Mouse (Mus musculus) gastrocnemius, postnatal 36 days (tissue): ENCODE measurements around the gene Ly6g5c. TPM values are rescaled to one million over a fixed set of nuclear protein-coding genes. Genes with fewer than 3 reads are reported as not detected.

Source experiments
- DNase-seq, 2 experiments: peaks; one replicate each; pipeline ENCODE4 v3.0.0; 2022
- intact Hi-C: fragments of 180-260 bp; cut with DNase I; formaldehyde crosslinking; loops from one replicate; pipeline ENCODE4 v1.15.1; 2025
- long read RNA-seq, 2 experiments: library from polyadenylated mRNA; stranded (forward); transcript quantifications; one replicate each; pipeline ENCODE4 v2.0.0; 2021
- total RNA-seq, 2 experiments: library from RNA; stranded (reverse); gene quantifications; 2 replicates each; pipeline ENCODE4 v1.2.3; 2021

Ly6g5c gene
- total RNA-seq = not detected
- long read RNA-seq, experiment 1 = 0 reads
- long read RNA-seq, experiment 2 = 0 reads

DNA sequence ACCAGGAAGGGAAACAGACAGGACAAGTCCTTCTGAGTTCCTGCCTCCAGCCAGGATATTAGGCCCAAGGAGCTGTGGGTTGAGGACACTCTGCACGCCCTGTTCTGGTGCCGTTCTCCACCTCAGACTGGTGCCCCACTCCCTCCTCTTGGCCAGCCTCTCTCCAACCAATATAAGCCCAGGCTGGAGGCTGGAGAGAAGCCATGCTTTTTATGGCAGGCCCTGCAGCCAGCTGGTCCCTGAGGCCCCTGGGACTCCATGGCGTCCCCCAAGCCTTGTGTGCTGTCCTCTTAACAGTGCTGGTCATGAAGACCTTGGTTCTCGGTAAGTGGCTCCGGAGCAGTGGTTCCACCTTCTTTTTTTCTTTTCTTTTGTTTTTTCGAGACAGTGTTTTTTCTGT lies at the start of gene Ly6g5c:
Gene Ly6g5c, plus strand, starts transcription at position 183 of the 400 bp plus-strand sequence.
- intact Hi-C loops = no loop called here
- DNase-seq = no peak

DNA sequence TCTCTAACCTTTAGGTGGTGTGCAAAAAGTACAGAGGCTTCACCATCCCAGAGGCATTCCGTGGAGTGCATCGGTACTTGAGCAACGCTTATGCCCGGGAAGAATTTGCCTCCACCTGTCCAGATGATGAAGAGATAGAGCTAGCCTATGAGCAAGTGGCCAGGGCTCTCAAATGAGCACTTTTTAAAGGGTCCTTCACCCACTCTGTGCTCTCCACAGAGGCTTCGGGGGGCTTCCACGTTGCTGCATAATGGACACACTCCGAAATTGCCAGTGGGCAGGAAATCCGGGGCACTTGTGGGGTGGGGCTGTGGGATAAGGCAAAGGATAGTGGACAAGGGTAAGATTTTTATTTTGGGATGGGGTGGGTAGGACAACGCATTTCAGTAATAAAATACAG lies 49.8 kb upstream of the Ly6g5c start:
- no peak for DNase-seq
- intact Hi-C loops = loop anchor here (2.0 kb wide), 1 partner anchor 36 kb away; no protein-coding TSS in a partner anchor

DNA sequence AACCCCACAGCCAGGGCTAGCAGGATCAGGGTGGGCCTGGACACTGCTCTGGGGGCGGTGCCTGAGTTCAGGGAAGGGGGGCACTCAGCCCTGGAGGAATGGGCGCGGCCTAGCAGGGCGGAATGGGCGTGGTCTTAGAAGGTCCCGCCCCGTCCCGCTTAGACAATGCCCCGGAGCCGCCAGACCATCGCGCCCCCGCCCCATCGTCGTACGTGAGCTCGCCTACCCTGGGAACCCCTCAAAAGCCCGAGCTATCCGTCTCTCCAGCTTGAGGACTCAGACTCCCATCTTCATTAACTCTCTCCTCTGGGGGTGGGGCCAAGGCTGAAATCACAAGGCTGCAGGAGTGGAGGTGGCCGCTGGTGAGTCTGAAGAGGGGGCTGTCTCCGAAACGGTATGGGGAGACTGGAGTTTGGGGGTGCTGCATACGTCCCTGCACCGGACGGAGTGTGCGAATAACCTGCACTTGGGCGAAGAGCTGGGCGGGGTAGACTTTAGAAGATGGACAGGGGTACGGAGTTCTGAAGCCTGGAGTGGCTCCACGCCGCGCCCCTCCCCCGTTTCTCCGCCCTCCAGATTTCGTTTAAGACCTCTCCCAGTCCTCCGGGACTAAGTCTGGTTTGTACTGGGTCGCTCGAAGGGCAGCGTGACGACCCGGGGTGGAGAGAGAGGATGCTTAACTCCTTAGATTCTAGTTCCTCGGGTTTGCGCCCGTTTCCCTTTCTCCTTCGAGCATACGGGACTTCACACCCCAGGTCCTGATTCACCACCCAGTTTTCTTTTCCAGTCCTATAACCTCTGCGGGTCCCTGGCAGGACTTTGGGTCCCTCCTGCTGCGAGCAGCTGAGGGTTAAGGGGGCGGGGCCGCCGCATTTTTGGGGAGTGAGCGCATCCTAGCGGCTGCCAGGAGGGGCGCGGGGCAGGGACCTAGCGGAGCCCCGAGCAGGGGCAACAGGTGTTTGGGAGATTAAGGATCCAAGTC lies 48.9 kb upstream of the Ly6g5c start, which contains the start of gene Ddah2:
Gene Ddah2, plus strand, starts transcription at position 125 of the 982 bp plus-strand sequence.
- intact Hi-C loops = loop anchor here (2.0 kb wide), 1 partner anchor 36 kb away; no protein-coding TSS in a partner anchor
- peak; percentile 89 to 93 for DNase-seq

DNA sequence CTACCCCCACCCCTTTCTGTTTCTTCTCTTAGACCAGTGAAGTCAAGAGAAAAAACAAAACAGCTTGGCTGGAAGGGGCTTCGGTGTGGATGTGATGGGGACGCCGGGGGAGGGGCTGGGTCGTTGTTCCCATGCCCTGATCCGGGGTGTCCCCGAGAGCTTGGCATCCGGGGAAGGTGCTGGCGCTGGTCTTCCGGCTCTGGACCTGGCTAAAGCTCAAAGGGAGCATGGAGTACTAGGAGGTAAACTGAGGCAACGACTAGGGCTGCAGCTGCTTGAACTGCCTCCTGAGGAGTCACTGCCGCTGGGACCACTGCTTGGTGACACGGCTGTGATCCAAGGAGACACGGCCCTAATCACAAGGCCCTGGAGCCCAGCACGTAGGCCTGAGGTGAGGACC lies 48.0 kb upstream of the Ly6g5c start:
- intact Hi-C loops = no loop called here

GRCm38 (mm10) chr17:35060737-35061297 lies 47.3 kb upstream of the Ly6g5c start:
- intact Hi-C loops = no loop called here
- no peak for DNase-seq

More for the DNA sequence above, 48.0 kb upstream of the Ly6g5c start:
- DNase-seq = no peak

DNA sequence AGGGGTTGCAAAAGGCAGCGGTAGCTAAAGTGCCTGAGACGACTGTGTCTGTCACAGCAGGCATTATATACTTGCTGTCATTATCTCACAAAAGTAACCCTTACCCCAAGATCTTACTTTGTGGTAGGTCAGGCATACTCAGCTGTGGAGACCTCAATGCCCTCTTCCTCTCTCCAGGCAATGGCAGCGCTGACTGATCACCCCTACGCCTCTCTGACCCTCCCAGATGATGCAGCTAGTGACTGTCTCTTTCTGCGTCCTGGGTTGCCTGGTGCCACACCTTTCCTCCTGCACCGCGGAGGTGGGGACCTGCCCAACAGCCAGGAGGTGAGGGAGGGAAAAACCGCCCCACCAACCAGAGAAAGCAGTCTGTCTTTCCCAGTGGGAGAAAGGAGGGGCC lies 46.8 kb upstream of the Ly6g5c start:
- intact Hi-C loops = no loop called here

GRCm38 (mm10) chr17:35063466-35063865 lies 44.6 kb upstream of the Ly6g5c start:
- intact Hi-C loops = no loop called here
- DNase-seq = no peak

More for the DNA sequence above, 46.8 kb upstream of the Ly6g5c start:
- DNase-seq = no peak

- DNase-seq = no peak
- intact Hi-C loops = no loop called here
Observed at GRCm38 (mm10) chr17:35064378-35064877, 43.7 kb upstream of the Ly6g5c start.

DNA sequence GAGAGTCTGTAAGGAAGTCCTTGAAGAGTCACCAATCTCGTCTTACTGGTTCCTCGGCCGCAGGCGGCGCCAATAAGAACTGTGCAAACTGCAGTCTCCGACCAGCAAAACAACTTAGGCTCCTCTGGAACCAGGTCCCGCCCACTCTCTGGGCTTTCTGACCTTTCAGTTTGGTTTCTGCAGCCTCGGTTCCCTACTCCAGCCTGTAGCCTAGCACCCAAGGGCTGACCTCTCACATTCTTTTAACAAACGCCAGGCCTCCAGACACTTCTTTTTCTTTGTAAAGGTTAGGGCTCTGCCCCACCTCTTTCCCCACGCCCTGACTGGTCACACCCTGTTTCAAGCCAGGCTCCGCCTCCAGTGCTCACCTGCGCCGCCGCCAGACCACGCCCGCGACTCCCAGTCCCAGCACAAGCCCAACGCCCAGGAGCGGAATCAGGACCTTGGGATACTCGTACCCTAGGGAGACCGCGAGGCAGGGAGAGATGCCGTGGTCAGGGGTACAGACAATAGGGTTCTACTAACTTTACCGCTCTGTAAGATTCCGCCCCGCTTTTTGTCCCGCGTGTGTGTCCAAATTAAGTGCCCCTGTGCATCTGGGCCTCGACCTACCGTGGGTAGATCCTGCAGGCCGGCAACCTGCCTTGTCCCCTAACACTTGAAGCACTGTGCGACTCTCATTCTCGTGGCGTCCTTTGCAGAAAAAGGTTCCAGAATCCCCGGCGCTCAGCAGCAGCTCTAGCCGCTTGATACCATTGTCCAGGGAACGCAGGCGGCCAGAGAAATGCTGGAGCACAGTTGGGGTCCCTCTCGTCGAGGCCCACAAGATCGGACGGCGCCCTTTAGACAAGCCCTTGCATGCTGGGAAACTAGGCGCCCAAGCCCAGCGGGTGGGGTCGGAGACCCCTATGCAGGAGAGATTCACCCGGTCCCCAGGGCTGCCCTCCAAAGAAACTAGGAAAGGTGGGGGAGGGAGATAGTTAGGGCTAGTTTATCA lies 42.8 kb upstream of the Ly6g5c start, which contains the start of gene Ly6g6c:
Gene Ly6g6c, plus strand, starts transcription at position 438 of the 997 bp plus-strand sequence.
- intact Hi-C loops = no loop called here
- DNase-seq = no peak

- intact Hi-C loops = no loop called here
- no peak for DNase-seq
Observed at GRCm38 (mm10) chr17:35066084-35066483, 42.0 kb upstream of the Ly6g5c start, which contains the start of gene Mpig6b. Mpig6b (minus strand) TSS chr17:35066184.

GRCm38 (mm10) chr17:35068213-35068914 lies 39.7 kb upstream of the Ly6g5c start:
- no peak for DNase-seq

GRCm38 (mm10) chr17:35070556-35071229 lies 37.4 kb upstream of the Ly6g5c start:
- DNase-seq = no peak
- intact Hi-C loops = loop anchor here (2.0 kb wide), 1 partner anchor 36 kb away; no protein-coding TSS in a partner anchor

More at GRCm38 (mm10) chr17:35068213-35068914, 39.7 kb upstream of the Ly6g5c start:
- intact Hi-C loops = no loop called here

- no peak for DNase-seq
- intact Hi-C loops = loop anchor here (2.0 kb wide), 1 partner anchor 35 kb away; no protein-coding TSS in a partner anchor
Observed at GRCm38 (mm10) chr17:35071454-35071853, 36.6 kb upstream of the Ly6g5c start.

DNA sequence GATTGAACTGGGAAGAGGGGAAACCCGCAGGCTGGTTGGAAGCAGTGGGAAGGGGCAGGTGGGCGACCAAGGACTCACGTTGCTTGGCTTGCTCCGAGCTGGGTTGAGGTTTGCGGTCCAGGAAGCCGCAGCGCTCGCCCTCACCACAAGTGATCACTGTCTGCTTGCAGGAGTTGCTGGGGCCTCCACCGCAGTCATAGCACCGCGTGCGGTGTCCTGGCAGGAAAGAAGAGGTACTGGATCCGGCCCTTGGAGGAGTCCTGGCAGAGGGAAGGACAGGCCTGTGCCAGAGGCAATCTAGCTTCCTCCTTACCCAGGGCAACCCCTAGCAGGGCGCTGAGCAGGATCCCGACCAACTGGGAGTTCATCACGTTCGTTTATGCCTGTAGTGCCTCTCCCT lies 34.0 kb upstream of the Ly6g5c start:
- no peak for DNase-seq
- intact Hi-C loops = no loop called here

- intact Hi-C loops = no loop called here
Observed at GRCm38 (mm10) chr17:35076507-35077176, 31.4 kb upstream of the Ly6g5c start, which contains the start of gene Ly6g6e. Ly6g6e (plus strand) TSS chr17:35076902.

GRCm38 (mm10) chr17:35077285-35077684 lies 30.8 kb upstream of the Ly6g5c start:
- DNase-seq = no peak
- intact Hi-C loops = no loop called here

More at GRCm38 (mm10) chr17:35076507-35077176, 31.4 kb upstream of the Ly6g5c start, which contains the start of gene Ly6g6e:
- DNase-seq = no peak

DNA sequence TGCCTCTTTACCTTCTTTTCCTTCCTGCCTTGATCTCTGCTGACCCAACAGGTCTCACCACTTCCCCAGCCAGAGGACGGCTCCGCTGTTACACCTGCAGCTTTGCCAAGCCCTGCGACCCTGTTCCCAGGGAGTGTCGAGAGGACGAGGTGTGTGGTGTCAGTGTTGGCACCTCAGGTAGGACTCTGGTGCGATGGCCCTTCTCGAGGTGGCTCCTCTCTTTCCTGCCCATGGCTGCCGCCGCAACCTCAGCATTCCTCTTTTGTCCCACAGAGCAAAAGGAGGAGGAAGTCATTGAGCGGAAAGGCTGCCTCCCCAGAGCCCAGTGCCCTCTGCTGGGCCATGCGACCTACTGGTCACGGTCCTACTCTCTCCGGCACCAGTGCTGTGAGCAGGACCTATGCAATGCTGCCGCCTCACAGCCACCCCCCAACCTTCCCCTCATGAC lies 30.3 kb upstream of the Ly6g5c start, which contains the start of gene Ly6g6d:
Gene Ly6g6d, minus strand, starts transcription at position 280 of the 448 bp plus-strand sequence.
- no peak for DNase-seq
- intact Hi-C loops = no loop called here
